Mouse (Mus musculus) bone marrow macrophage, adult 2 months (primary cell): ENCODE measurements around the gene Dnajb6. TPM values are rescaled to one million over a fixed set of nuclear protein-coding genes. Genes with fewer than 3 reads are reported as not detected.
"Not testable (repeated sequence)": the region's sequence is repeated elsewhere in the genome, so short reads cannot be mapped to it uniquely, and the experiment has no call there.

ENCODE experiments used
- H3K27ac ChIP-seq: 2 replicates; pipeline ENCODE4 v1.5.1; 2012; ENCODE audit warnings: low read depth, low read length; ENCODE audit not compliant: insufficient read depth
- H3K4me1 ChIP-seq: 2 replicates; pipeline ENCODE4 v1.6.1; 2012; ENCODE audit warnings: low read length; ENCODE audit not compliant: control insufficient read depth, insufficient read depth
- H3K4me3 ChIP-seq: 2 replicates; pipeline ENCODE4 v1.5.1; 2012; ENCODE audit warnings: mild to moderate bottlenecking, low read length, moderate library complexity; ENCODE audit not compliant: insufficient read depth
- CTCF ChIP-seq: IDR thresholded peaks from 2 replicates; pipeline ENCODE4 v1.5.1; 2012; ENCODE audit warnings: low read depth, mild to moderate bottlenecking, low read length, moderate library complexity
- POLR2A ChIP-seq: IDR thresholded peaks from 2 replicates; pipeline ENCODE4 v1.6.1; 2012; ENCODE audit warnings: mild to moderate bottlenecking, low read depth, low read length, borderline replicate concordance
- polyA plus RNA-seq: library from polyadenylated mRNA; stranded (reverse); fragments of >200 nt; gene quantifications from 2 replicates; pipeline ENCODE4 v1.2.4, GENCODE M21; 2012; ENCODE audit not compliant: missing spikeins, insufficient read depth, insufficient read length

The Dnajb6 gene
- polyA plus RNA-seq, 1 experiment = 112 TPM

- H3K27ac ChIP-seq = no peak overlapping the region
- TF ChIP-seq POLR2A (no peak), CTCF (no peak)
- peaks cover 7% of the 10 kb centered on the region; the same call in 1 of the 2 replicates for H3K4me1 ChIP-seq
Observed at GRCm38 (mm10) chr5:29725369-29725768, 10.1 kb upstream of the Dnajb6 start.

GRCm38 (mm10) chr5:29726070-29726469, 9.4 kb upstream of the Dnajb6 start:
- H3K4me3 ChIP-seq, H3K27ac ChIP-seq: not testable (repeated sequence)
- H3K4me1 ChIP-seq = peaks cover 13% of the 10 kb centered on the region

More at GRCm38 (mm10) chr5:29725369-29725768, 10.1 kb upstream of the Dnajb6 start:
- H3K4me3 ChIP-seq = no peak overlapping the region

GRCm38 (mm10) chr5:29734831-29735510, 517 bp upstream of the Dnajb6 start:
- Histone ChIP-seq H3K4me3 (peak overlapping the region; percentile 87), H3K4me1 (peaks cover 39% of the 10 kb centered on the region), H3K27ac (peak overlapping the region; percentile 94)
- TF ChIP-seq CTCF = no peak
- no peak for TF ChIP-seq POLR2A

- Histone ChIP-seq H3K4me3 (peak overlapping the region; percentile 87), H3K4me1 (peaks cover 42% of the 10 kb centered on the region), H3K27ac (peak overlapping the region; percentile 94)
- TF ChIP-seq CTCF = no peak
- no peak for TF ChIP-seq POLR2A
Observed at GRCm38 (mm10) chr5:29736073-29736900, 799 bp downstream of the Dnajb6 start.

DNA sequence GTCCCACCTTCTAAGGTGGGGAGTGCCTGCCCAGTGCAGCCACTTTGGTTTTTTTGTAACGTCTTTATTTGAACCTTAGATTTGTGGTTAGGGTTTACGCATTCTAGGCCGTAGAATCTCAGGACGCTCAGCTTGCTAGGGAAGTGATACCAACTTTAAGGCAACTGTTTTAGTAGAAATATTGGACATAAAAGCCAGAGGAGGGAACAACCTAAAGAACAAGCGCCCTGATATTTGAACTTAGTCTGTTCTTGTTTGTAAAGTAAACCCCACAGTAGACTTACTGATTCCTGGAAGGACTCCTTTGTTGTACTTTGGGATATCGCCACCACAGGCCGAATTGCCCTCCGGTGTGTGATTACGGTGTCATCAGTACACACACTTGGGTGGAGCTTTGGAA, 1.5 kb downstream of the Dnajb6 start:
- TF ChIP-seq POLR2A = no peak
- TF ChIP-seq CTCF = no peak
- H3K27ac ChIP-seq = peak overlapping the region; percentile 94; the same call in 1 of the 2 replicates
- H3K4me1 ChIP-seq = peaks cover 38% of the 10 kb centered on the region
- peak overlapping the region; percentile 87 for H3K4me3 ChIP-seq

DNA sequence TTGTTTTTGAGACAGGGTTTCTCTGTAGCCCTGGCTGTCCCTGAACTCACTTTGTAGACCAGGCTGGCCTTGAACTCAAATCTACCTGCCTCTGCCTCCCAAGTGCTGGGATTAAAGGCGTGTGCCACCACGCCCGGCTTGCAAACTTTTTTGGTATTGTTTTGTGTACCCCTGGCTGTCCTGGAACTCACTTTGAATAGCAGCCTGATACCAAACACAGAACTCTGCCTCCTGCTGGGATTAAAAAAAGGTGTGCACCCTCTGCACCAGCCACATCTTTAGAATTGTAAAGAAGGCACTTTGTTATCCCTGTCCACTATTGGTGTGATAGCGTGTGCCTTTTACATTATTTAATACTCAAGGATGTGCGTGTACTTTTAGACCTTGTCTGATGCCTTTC, 2.0 kb downstream of the Dnajb6 start:
- TF ChIP-seq POLR2A (no peak), CTCF (no peak)
- peak overlapping the region; percentile 87 for H3K4me3 ChIP-seq
- H3K4me1 ChIP-seq = peaks cover 33% of the 10 kb centered on the region
- no peak overlapping the region for H3K27ac ChIP-seq

- Histone ChIP-seq H3K4me3 (no peak overlapping the region), H3K4me1 (peaks cover 33% of the 10 kb centered on the region), H3K27ac (no peak overlapping the region)
- TF ChIP-seq POLR2A (no peak), CTCF (no peak)
Observed at GRCm38 (mm10) chr5:29738076-29738475, 2.6 kb downstream of the Dnajb6 start.

- no peak overlapping the region for H3K27ac ChIP-seq
- H3K4me1 ChIP-seq = peaks cover 28% of the 10 kb centered on the region
- no peak overlapping the region for H3K4me3 ChIP-seq
- no peak for TF ChIP-seq CTCF
- no peak for TF ChIP-seq POLR2A
Observed at GRCm38 (mm10) chr5:29740651-29741050, 5.2 kb downstream of the Dnajb6 start.

GRCm38 (mm10) chr5:29741093-29741492, 5.6 kb downstream of the Dnajb6 start:
- TF ChIP-seq POLR2A = no peak
- no peak for TF ChIP-seq CTCF
- Histone ChIP-seq H3K27ac (no peak overlapping the region), H3K4me3 (no peak overlapping the region), H3K4me1 (peaks cover 28% of the 10 kb centered on the region)

DNA sequence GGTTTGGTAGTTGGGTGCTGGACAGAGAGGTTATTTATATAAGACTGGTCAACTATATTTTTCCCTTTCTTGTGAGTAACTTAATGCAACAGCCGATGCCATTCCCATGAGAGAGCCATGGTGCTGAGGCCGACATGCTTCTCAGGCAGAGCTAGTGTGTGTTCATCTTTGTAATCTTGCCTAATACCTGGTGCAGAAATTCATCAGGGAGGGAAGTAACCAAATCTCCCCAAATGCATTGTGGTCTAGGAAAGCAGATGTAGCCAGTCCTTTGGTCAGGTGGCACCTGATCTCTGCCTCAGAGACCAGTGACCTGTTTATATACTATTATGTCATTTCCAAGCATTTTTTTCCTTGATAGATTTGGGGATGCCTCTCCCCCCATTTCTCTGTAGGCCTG, 12.2 kb downstream of the Dnajb6 start:
- Histone ChIP-seq H3K4me3 (no peak overlapping the region), H3K4me1 (peaks cover 3% of the 10 kb centered on the region; the same call in 1 of the 2 replicates), H3K27ac (no peak overlapping the region)
- TF ChIP-seq POLR2A (no peak), CTCF (no peak)
